Mouse (Mus musculus) heart, postnatal 0 days (tissue): Measurements from ENCODE around the gene Zfr2.

ENCODE experiments used
- CTCF ChIP-seq: IDR thresholded peaks from 2 replicates; pipeline ENCODE4 v1.5.1; 2016; ENCODE audit warnings: antibody characterized with exemption, control low read depth, low read depth
- EP300 ChIP-seq: IDR thresholded peaks from 2 replicates; pipeline ENCODE4 v1.6.1; 2016; ENCODE audit warnings: antibody characterized with exemption, low read depth

DNA sequence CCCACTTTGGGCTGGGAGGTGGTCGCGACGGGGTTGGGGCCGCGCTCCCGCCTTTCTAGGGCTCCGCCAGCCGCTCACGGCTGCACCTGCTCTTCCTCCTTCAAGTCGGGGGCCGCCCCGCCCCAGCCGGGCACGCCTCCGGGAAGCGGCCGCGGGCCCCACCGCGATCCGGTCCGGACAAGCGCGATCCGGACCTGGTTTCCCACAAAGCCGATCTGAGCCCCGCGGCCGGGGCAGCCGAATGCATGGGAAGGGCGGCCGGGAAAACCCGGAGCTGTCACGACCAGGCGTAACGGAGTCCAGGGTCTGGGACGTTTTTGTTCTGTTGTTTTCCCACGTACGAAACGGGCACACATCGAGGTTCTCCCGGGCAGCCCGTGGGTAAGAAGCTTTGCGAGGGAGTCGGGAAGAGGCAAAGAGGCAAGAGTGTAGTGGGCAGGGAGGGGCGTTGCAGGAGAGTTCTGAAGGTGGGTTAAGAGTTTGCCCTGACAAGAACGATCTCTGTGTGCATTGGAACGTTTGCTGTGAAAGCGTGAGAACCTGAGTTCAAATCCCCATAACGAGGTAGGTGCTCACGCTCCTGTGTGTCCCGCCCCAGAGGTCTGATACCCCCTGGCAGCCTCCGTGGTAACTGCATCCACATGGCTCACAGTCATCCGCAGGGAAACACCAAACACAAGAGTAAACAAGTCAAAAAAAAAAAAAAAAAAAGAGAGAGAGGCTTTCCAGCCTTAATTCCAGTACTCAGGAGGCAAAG lies 52.9 kb downstream of the Zfr2 start:
- peak; percentile 3; the same call in 1 of the 2 replicates for TF ChIP-seq CTCF
- peak; percentile 87 for TF ChIP-seq EP300
